Mouse (Mus musculus): Measurements from ENCODE around the gene Eif3l. TPM values are rescaled to one million over a fixed set of nuclear protein-coding genes. Genes with fewer than 3 reads are reported as not detected.
A peak's percentile ranks its signal among the peaks of the same experiment; 100 is the strongest.
"Not testable (repeated sequence)": the region's sequence is repeated elsewhere in the genome, so short reads cannot be mapped to it uniquely, and the experiment has no call there.

Eif3l gene
- polyA plus RNA-seq, 1 experiment = 105 TPM

DNA sequence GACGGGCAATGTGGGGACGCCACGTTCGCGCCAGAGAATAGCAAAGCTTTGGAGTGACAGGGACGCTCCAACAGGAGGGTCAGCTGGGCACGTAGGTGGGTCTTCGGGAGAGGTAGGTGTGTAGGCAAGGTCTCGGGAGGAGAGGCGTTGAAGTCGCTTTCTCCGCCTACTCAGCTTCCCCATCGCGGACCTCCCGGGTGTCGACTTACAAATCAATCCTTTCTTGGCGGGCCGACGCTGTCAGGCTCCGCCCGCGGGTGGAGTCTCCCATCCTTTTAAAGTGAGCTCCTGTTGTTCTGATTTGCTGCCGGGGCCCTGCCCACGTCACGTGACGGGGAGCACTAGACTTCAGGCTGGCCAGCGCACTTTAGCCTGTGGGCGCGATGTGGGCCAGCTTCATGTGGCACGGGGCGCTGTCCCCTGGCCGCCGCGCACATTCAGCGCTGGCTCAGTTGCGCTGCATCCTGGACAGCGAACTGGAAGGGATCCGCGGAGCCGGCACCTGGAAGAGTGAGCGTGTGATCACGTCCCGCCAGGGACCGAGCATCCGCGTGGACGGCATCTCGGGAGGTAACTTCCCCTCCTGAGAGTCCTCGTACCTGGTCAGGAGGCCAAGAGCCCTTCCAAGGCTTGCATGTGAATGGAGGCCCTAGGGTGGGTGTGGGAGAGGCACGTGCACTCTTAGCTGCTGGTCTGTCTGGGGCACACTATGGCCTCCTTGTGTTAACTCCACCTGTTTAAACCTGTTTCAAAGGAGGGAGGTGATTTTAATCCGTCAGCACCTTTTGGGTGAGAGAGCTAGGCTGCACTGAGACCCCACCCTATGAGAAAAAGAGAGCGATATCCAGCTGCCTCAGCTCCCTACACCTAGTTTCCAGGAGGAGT, 44.2 kb upstream of the Eif3l start:
- H3K4me3 ChIP-seq (replicated peaks; ENCODE audit: extremely low read depth, low read depth, low read length) = peak overlapping the region; percentile 85
- peaks cover 17% of the 10 kb centered on the region for H3K4me1 ChIP-seq (ENCODE audit: control insufficient read depth, insufficient read depth, low read length)
- peak; percentile 87 for DNase-seq
- WGBS = 2% methylated on average over 52 of the region's 52 CpGs
- TF ChIP-seq POLR2A (IDR thresholded peaks at IDR 0.05; ENCODE audit: borderline replicate concordance, extremely low read depth, low read depth, low read length) (peak; percentile 67; the same call in 1 of the 2 replicates), CTCF (IDR thresholded peaks at IDR 0.05; ENCODE audit: insufficient read depth, low read length) (no peak)

DNA sequence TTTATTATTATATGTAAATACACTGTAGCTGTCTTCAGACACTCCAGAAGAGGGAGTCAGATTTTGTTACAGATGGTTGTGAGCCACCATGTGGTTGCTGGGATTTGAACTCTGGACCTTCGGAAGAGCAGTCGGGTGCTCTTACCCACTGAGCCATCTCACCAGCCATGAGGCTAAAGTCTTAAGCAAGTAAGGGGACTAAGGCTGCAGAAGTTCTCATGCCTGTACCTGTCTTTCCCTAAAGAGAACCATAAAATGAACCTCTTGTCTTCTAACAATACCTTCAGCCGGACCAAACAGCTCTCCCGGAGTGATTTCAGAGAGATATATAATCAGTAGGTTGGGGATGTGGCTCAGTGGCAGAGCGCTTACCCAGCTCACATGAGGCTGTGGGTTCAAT, 43.1 kb upstream of the Eif3l start:
- H3K4me3 ChIP-seq (replicated peaks; ENCODE audit: extremely low read depth, low read depth, low read length); DNase-seq: not testable (repeated sequence)
- H3K4me1 ChIP-seq (ENCODE audit: control insufficient read depth, insufficient read depth, low read length) = peaks cover 17% of the 10 kb centered on the region
- 80% methylated on average over 5 of the region's 5 CpGs for WGBS

DNA sequence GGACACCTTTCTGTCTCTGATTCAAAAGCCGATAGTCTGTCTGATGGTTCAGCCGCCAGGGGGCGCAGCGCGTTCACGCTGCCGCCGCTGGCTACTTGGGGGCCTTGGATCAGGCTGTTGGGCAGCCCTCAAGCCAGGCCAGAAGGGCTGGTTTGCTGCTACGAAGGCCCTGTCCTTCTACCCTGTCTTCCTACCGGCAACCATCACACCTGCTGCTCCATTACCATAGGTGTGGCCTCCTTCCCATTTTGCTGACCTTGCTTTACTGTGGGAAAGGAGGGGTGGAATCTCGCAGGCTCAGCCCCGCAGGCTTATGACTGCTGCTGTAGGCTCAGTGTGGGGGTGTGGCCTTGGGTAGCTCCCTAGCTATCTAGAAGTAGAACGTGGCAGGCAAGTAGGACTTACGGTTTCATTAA, 37.1 kb upstream of the Eif3l start:
- peak; percentile 64 for TF ChIP-seq CTCF (IDR thresholded peaks at IDR 0.05; ENCODE audit: insufficient read depth, low read length)
- TF ChIP-seq POLR2A (IDR thresholded peaks at IDR 0.05; ENCODE audit: borderline replicate concordance, extremely low read depth, low read depth, low read length) = no peak
- DNase-seq = peak; percentile 78
- H3K4me3 ChIP-seq (replicated peaks; ENCODE audit: extremely low read depth, low read depth, low read length) = no peak overlapping the region
- no peaks in the 10 kb centered on the region for H3K4me1 ChIP-seq (ENCODE audit: control insufficient read depth, insufficient read depth, low read length)
- WGBS = 8% methylated on average over 14 of the region's 14 CpGs

DNA sequence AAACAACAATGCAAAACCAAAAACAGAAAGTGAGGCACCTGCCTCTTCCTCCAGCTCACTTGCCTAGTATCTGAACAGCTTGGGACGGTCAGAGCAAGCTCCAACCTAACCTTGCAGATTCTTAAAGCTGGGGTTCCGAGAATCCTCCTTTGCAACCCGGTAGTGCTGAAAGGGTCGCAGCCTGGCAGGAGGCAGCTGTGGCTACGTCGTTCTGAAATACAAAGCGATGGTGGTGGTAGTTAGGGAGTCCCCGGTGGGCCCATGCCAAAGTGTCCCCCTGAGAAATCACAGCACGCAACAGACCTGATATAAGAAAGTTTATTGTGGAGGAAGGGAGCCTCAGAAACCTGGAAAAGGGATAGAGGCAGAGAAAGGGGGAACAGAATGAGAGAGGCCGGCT, 36.6 kb upstream of the Eif3l start:
- WGBS = 80% methylated on average over 10 of the region's 10 CpGs
- no peak for TF ChIP-seq POLR2A (IDR thresholded peaks at IDR 0.05; ENCODE audit: borderline replicate concordance, extremely low read depth, low read depth, low read length)
- TF ChIP-seq CTCF (IDR thresholded peaks at IDR 0.05; ENCODE audit: insufficient read depth, low read length) = no peak
- Histone ChIP-seq H3K4me3 (replicated peaks; ENCODE audit: extremely low read depth, low read depth, low read length) (no peak overlapping the region), H3K4me1 (ENCODE audit: control insufficient read depth, insufficient read depth, low read length) (no peaks in the 10 kb centered on the region)
- DNase-seq = no peak

DNA sequence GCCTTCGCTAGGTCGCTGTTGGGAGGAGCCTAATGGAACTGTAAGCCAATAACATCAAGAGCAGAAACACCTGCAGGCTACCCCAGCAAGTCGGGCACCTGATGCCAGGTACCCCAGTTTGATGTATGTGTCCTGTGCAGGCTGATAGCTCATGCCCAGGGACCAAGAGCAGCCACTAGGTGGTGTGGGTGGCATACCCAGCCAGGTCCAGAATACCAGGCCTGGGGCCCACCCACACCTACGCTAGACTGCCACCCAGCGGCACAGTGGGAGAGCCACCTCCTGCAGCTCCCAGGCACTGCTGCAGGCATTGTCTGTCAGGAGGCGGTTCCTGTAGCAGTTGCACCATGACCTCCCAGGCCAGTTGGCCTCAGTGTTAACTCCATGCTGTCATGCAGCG, 36.1 kb upstream of the Eif3l start:
- TF ChIP-seq POLR2A (IDR thresholded peaks at IDR 0.05; ENCODE audit: borderline replicate concordance, extremely low read depth, low read depth, low read length) (peak; percentile 23; the same call in 1 of the 2 replicates), CTCF (IDR thresholded peaks at IDR 0.05; ENCODE audit: insufficient read depth, low read length) (peak; percentile 76)
- Histone ChIP-seq H3K4me3 (replicated peaks; ENCODE audit: extremely low read depth, low read depth, low read length) (no peak overlapping the region), H3K4me1 (ENCODE audit: control insufficient read depth, insufficient read depth, low read length) (no peaks in the 10 kb centered on the region)
- WGBS = 15% methylated on average over 7 of the region's 7 CpGs
- peak; percentile 79 for DNase-seq

DNA sequence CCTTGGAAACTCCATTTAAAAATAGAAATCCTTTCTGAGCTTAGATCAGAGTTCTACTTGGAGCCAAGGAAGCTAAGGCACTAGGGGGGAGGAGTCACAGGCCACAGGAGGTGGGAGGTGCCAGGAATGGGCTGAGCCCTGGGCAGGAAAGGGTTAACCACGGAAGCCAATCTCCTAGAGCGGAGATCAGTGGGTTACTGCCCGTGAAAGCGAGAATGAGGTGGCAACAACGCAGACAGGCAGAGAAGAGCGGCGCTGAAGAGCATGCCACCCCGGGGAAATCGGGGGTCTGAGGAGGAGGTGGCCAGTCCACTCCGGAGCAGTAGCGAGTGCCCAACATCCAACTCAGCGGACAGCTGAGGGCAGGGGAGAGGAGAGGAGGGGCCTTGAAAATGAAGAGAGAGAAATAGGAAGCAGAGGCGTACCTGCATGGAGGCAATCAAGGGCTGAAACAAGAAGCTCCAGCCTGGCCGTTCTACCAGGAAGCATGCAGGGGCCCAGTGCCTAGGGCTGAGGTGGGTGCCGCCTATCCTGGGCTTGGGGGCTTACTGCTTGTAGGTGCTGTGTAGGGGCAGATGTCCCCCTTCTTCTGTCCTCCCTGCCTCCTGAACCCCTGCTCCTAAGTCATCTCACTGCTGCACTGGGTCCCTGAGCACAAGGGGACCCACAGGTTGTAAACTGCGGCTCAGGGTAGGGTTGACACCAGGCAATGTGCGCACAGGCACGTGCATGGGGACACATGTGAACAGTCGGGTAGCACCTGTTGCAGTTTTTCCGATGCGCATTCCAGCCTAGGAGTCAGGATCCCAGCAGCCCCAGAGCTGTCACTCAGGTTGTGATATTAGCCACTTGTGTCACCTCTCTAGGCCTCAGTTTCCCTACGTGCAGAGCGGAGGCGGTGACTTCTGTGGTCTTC, 34.2 kb upstream of the Eif3l start:
- no peak overlapping the region for H3K4me3 ChIP-seq (replicated peaks; ENCODE audit: extremely low read depth, low read depth, low read length)
- DNase-seq = no peak
- WGBS = 18% methylated on average over 24 of the region's 24 CpGs
- TF ChIP-seq CTCF (IDR thresholded peaks at IDR 0.05; ENCODE audit: insufficient read depth, low read length) (no peak), POLR2A (IDR thresholded peaks at IDR 0.05; ENCODE audit: borderline replicate concordance, extremely low read depth, low read depth, low read length) (no peak)
- H3K4me1 ChIP-seq (ENCODE audit: control insufficient read depth, insufficient read depth, low read length) = no peaks in the 10 kb centered on the region

DNA sequence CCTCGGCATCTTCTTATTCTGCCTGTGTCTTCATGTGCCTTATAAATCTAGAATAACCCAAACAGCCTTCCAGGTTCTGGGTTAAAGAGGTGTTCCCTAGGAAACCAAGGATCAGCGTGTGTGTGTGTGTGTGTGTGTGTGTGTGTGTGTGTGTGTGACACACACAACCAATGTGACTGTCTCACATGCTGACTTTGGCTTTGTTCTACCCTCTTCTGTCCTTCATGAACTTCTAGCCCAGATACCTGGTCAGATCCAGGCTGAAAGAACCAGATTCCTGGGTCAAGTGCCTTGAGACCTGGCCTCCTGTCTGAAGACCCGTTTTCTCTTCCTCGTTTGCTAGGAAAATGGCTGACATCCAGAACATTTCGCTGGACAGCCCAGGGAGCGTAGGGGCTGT, 33.4 kb upstream of the Eif3l start, which contains the start of gene Galr3:
TSS of gene Galr3 (plus strand) at position 301 of the 400 bp plus-strand sequence.
- WGBS = 65% methylated on average over 6 of the region's 6 CpGs
- no peak for TF ChIP-seq CTCF (IDR thresholded peaks at IDR 0.05; ENCODE audit: insufficient read depth, low read length)
- TF ChIP-seq POLR2A (IDR thresholded peaks at IDR 0.05; ENCODE audit: borderline replicate concordance, extremely low read depth, low read depth, low read length) = no peak
- H3K4me3 ChIP-seq (replicated peaks; ENCODE audit: extremely low read depth, low read depth, low read length) = peak within 1 kb of the TSS; percentile 25
- no peaks in the 10 kb centered on the region for H3K4me1 ChIP-seq (ENCODE audit: control insufficient read depth, insufficient read depth, low read length)
- DNase-seq = no peak

DNA sequence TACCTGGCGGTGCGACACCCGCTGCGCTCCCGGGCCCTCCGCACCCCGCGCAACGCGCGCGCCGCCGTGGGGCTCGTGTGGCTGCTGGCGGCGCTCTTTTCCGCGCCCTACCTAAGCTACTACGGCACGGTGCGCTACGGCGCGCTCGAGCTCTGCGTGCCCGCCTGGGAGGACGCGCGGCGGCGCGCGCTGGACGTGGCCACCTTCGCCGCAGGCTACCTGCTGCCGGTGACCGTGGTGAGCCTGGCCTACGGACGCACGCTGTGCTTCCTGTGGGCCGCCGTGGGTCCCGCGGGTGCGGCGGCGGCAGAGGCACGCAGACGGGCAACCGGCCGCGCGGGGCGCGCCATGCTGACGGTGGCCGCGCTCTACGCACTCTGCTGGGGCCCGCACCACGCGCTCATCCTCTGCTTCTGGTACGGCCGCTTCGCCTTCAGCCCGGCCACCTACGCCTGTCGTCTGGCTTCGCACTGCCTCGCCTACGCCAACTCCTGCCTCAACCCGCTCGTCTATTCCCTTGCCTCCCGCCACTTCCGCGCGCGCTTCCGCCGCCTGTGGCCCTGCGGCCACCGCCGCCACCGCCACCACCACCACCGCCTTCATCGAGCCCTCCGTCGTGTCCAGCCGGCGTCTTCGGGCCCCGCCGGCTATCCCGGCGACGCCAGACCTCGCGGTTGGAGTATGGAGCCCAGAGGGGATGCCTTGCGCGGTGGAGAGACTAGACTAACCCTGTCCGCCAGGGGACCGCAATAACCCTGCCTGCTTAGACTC, 32.1 kb upstream of the Eif3l start:
- H3K4me3 ChIP-seq (replicated peaks; ENCODE audit: extremely low read depth, low read depth, low read length) = peak overlapping the region; percentile 25
- H3K4me1 ChIP-seq (ENCODE audit: control insufficient read depth, insufficient read depth, low read length) = no peaks in the 10 kb centered on the region
- no peak for DNase-seq
- 1% methylated on average over 102 of the region's 105 CpGs for WGBS
- no peak for TF ChIP-seq CTCF (IDR thresholded peaks at IDR 0.05; ENCODE audit: insufficient read depth, low read length)
- no peak for TF ChIP-seq POLR2A (IDR thresholded peaks at IDR 0.05; ENCODE audit: borderline replicate concordance, extremely low read depth, low read depth, low read length)

DNA sequence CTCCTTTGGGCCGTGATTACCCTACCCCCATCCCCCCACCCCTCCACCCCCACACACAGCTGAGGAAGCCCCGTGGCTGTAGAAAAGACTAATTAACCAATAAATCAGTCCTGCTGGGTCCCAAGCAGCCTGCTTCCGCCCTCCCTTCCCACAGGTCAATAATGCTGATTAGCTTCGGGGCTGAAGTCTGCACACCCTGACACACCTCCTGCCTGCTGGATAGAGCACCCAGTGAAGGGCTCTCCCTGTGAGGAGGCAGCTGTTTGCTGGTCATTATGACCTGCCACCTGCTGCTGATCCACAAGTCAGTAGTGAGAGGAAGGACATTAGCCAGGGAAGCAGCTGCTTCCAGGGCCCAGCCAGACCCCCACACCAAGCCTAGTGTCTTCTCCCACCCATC, 30.1 kb upstream of the Eif3l start:
- DNase-seq = no peak
- no peak overlapping the region for H3K4me3 ChIP-seq (replicated peaks; ENCODE audit: extremely low read depth, low read depth, low read length)
- H3K4me1 ChIP-seq (ENCODE audit: control insufficient read depth, insufficient read depth, low read length) = no peaks in the 10 kb centered on the region
- TF ChIP-seq CTCF (IDR thresholded peaks at IDR 0.05; ENCODE audit: insufficient read depth, low read length) (no peak), POLR2A (IDR thresholded peaks at IDR 0.05; ENCODE audit: borderline replicate concordance, extremely low read depth, low read depth, low read length) (no peak)
- 40% methylated on average over 4 of the region's 4 CpGs for WGBS

Measured in lung, adult 2 months (tissue).